Mouse (Mus musculus) right cerebral cortex, postnatal 25 days (tissue): ENCODE measurements around the gene Chmp5.
A peak's percentile ranks its signal among the peaks of the same experiment; 100 is the strongest.

ENCODE experiments used
- DNase-seq: peaks from one replicate; pipeline ENCODE4 v3.0.0; 2022

Chmp5 gene

GRCm38 (mm10) chr4:40947565-40948159 is 545 bp upstream of the Chmp5 start:
- no peak for DNase-seq

DNA sequence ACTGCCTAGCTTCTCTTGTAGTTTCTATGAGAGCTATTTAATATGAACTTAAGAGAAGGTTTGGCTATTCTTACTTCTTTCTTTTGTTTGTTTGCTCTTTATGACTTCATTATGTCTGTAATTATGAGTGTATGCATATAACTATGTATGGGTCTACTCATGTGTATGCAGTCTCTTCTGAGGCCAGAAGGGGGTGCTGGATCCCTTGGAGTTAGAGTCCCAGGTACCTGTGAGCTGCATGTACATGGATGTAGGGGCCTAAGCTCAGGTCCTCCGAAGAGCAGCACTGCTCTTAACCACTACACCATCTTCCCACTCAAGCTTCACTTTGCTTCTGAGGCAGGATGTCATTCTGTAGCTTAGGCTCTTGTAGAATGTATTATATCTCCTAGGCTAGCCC is 5.3 kb downstream of the Chmp5 start:
- DNase-seq = no peak

GRCm38 (mm10) chr4:40955942-40956341 is 7.7 kb downstream of the Chmp5 start:
- DNase-seq = no peak

DNA sequence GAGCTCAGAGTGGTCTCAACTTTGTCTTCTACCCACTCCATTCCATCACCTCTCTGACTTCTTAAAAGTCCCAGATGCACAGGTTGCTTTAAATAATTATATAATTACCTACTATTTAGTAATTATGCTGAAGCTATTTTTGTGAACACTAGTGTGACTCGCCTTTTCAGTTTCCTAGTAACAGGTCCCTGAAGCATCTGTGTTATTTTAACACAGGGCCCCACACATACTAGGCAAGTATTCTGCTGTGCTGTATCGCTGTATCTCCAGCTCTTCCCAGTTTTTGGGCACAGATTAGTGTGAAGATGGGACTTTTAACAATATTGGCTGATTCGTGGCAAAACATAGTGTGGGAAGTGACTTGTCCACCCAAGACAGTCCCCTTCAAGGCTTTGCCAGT is 15.3 kb downstream of the Chmp5 start:
- DNase-seq = no peak

DNA sequence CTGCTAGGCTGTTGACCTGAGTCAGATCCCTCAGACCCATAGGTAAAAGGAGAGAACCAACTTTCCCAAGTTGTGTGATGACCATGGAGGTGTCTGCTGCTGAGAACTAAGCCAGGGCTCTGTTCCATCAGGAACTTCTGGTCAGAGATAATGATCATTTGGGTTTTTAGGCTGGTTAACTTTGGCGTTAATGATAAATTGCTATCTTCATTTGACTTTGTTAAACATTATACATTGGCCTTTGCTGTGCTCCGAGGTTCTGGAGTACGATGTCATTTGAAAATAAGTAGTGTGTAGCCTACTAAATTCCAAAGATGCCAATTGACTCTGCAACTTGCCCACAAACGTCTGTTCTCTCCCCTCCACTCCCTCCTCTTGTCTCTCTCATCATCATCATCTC is 21.0 kb downstream of the Chmp5 start:
- DNase-seq = no peak

GRCm38 (mm10) chr4:40969781-40970591 is 21.8 kb downstream of the Chmp5 start:
- no peak for DNase-seq

GRCm38 (mm10) chr4:40970592-40970841 is 22.3 kb downstream of the Chmp5 start:
- DNase-seq = no peak

- DNase-seq = peak; percentile 97
Measured at GRCm38 (mm10) chr4:40970842-40971701, 22.9 kb downstream of the Chmp5 start, which contains the start of gene Nfx1. Nfx1 (plus strand) TSS chr4:40970906.

DNA sequence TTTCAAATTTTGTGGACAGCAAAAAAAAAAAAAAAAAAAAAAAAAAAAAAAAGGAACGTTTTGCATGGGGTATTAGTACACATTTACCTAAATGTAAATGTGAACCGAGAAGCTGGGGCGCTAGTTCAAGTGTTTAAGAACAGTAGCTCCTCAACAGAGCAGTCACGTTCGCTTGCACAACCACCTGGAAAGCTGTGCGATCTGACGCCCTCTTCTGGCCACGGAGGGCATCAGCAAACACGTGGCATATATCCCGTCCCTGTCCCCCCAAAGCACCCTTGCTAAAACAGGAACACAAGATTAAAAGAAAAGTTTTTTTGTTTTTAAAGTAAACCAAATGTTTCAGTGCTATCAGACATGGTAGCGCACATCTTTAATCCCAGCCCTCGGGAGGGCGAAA is 23.5 kb downstream of the Chmp5 start:
- no peak for DNase-seq

GRCm38 (mm10) chr4:40974011-40974410 is 25.8 kb downstream of the Chmp5 start:
- no peak for DNase-seq

DNA sequence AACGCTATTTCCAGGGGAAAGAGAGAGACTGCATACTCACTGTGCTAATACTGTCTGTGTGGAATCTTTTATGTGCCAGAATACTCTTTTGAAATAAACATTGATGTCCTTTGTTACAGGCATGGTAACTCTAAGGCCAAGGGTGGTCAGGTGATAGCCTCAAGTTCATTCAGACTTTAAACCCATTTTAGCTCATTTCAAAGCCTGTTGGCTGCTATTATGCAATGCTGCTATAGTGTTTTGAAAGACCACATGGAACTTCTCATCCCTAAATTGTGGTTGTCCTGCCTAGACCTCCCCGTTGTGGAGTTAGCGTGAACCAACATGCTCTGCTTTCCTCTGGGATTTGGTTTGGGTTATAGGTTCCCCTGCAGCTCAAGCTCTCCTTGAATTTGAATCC is 27.5 kb downstream of the Chmp5 start:
- no peak for DNase-seq

- DNase-seq = no peak
Measured at GRCm38 (mm10) chr4:40976651-40977050, 28.4 kb downstream of the Chmp5 start.

DNA sequence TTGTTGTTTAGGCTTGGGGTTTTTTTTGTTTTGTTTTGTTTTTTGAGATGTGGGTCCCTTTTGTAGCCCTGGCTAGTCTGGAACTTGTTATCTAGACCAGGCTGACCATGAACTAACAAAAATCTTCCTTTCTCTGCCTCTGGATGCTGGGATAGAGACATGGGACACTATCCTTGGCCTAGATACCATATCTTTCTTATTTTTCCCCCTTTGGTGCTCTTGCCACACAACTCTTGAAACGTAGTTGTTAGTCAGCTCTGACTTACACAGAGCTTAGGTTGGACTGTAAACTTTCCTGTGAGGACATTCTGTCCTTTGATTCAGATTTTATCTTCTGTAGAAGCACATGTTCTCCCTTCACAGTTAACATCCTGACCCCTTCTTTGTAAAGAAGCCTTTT is 31.2 kb downstream of the Chmp5 start:
- DNase-seq = no peak

DNA sequence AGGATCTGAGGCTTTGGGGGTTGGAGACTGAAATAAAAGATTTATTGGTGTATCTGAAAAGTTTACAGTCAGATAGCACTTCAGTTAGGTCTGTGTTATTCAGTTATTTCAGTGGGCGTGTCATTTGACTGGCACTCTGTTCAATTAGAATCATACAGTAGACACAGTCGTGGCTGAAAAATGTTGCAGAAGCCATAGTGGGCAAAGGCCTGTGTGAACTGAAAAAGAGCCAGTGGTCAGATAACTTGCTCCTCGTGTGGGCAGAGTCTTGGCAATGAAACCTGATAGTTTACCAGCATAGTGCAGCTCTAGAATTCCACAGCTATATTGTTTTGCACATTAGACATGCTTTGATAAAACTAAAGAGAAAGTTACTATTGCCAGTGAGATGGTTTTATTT is 34.3 kb downstream of the Chmp5 start:
- DNase-seq = no peak

- DNase-seq = no peak
Measured at GRCm38 (mm10) chr4:40983686-40984085, 35.5 kb downstream of the Chmp5 start.

DNA sequence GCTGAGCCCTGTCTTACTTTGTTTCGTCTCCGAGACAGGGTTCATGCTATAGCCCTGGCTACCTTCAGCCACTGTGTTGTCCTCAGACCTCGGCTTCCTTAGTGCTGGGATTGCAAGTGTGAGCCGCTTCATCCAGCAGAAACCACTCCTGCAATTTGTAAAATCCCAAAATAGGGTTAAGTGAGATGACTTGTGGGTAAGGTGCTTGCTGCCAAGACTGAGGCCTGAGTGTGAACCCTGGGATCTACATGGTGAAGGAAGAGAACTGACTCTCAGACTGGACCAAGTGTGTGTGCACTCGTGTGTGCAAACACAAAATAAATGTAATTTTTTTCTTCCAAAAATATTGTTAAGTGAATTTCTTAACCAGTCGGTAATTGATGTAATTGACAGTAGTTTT is 41.4 kb downstream of the Chmp5 start:
- no peak for DNase-seq

- DNase-seq = no peak
Measured at GRCm38 (mm10) chr4:40996302-40996701, 48.1 kb downstream of the Chmp5 start.

DNA sequence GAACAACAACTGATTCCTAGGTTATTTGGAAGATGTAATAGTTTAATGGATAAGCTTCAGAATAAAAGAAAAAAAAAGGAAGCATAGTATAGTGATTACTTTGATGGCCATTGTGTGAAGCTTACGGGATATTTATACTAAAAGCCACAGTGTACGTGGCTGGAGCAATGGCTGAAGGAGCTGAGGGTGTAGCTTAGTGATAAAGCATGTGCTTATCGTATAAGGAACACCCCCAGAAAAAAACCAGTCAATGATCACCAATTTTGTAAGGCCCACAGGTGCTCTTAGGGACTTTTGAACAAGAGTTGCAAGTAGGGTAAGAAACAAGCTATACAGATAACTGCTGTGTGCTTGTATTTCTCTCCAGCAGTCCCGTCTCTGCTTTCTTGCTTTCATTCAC is 49.7 kb downstream of the Chmp5 start:
- DNase-seq = no peak

GRCm38 (mm10) chr4:41000271-41000670 is 52.1 kb downstream of the Chmp5 start:
- DNase-seq = no peak

DNA sequence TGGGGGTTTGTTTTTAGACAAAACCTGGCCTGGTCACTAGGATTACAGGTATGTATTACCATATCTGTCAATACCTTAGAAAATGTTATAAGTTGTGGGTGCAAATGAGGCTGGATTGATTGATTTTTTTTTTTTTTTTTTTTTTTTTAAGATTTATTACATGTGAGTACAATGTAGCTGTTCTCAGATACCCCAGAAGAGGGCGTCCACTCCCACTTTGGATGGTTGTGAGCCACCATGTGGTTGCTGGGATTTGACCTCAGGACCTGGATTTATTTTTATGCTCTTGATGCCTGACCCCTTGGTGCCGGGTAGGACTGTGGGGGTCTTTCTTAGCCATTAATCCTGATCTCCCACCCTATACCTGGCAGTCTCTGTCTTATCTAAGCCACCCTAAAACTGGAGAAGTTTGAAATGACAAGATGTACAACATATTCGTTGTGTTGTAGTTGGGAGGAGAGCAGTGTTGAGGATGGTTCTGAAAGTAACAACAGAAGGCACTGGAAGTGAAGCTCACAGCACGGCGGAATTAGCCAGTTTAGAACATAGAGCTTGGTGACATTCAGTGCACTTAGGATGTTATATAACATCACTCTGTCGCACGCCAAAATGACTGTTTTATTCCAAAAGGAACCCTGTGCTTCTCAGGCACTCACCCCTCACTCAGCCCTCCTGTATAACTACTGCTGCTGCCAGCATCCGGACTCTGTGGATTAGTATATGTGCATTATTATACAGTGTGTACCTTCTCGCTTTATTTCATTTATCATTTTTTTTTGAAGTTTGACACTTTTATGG is 52.8 kb downstream of the Chmp5 start:
- DNase-seq = no peak

DNA sequence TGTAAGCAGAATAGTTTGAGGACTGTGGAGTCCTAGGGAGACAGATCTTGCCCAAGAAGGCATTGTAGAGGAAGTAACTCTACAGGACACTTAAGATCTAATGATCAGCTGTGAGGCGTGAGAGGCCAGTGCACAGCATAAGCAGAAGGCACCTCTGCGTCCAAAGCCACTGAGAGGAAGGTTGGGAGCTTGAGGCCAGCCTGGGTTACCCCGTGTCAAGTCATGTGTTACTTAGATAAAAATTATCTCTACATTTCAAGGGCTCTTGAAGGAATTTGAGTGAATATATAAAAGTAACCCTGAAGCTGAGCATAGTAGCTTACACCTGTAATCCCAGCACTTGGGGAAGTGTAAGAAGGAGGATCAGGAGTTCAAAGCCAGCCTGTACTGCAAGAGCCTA is 65.1 kb downstream of the Chmp5 start:
- DNase-seq = no peak
